Mouse (Mus musculus) megakaryocyte, embryonic 14.5 days (primary cell): ENCODE results near the gene 3110082J24Rik. TPM values are rescaled to one million over a fixed set of nuclear protein-coding genes. Genes with fewer than 3 reads are reported as not detected.

ENCODE experiments used
- H3K27me3 ChIP-seq: replicated peaks from 2 replicates; pipeline ENCODE3; 2012; ENCODE audit warnings: inconsistent platforms
- H3K36me3 ChIP-seq: replicated peaks from 2 replicates; pipeline ENCODE3; 2012; ENCODE audit warnings: low read length, inconsistent platforms, mixed read lengths
- H3K4me1 ChIP-seq: 2 replicates; pipeline ENCODE4 v1.6.1; 2012; ENCODE audit warnings: inconsistent platforms
- H3K4me3 ChIP-seq: replicated peaks from 2 replicates; pipeline ENCODE3; 2012; ENCODE audit warnings: moderate library complexity, mild to moderate bottlenecking, inconsistent platforms
- H3K9me3 ChIP-seq: 2 replicates; pipeline ENCODE4 v1.6.1; 2012; ENCODE audit warnings: inconsistent platforms
- FLI1 ChIP-seq: IDR thresholded peaks from 2 replicates; pipeline ENCODE4 v1.6.1; 2012; ENCODE audit warnings: low read length, inconsistent platforms, mixed read lengths
- GATA1 ChIP-seq: IDR thresholded peaks from 3 replicates; pipeline ENCODE4 v1.6.1; 2012; ENCODE audit warnings: mixed read lengths, low read length, inconsistent platforms, borderline replicate concordance
- polyA plus RNA-seq: library from polyadenylated mRNA; stranded (reverse); fragments of >175 nt; gene quantifications from 2 replicates; pipeline ENCODE4 v1.2.3, GENCODE M21; 2012; ENCODE audit warnings: low replicate concordance; ENCODE audit not compliant: insufficient read depth

The 3110082J24Rik gene
- polyA plus RNA-seq, 1 experiment = not detected

- TF ChIP-seq GATA1 (no peak), FLI1 (no peak)
- Histone ChIP-seq H3K9me3 (no peaks in the 10 kb centered on the region), H3K36me3 (peaks cover 96% of the 10 kb centered on the region), H3K4me1 (peaks cover 9% of the 10 kb centered on the region; the same call in 1 of the 2 replicates), H3K27me3 (no peaks in the 10 kb centered on the region), H3K4me3 (no peak overlapping the region)
These were observed 31.4 kb upstream of the 3110082J24Rik start for GRCm38 (mm10) chr5:30137271-30137670.

- Histone ChIP-seq H3K4me1 (peaks cover 11% of the 10 kb centered on the region; the same call in 1 of the 2 replicates), H3K36me3 (peaks cover 94% of the 10 kb centered on the region), H3K27me3 (no peaks in the 10 kb centered on the region), H3K4me3 (no peak overlapping the region), H3K9me3 (no peaks in the 10 kb centered on the region)
- TF ChIP-seq FLI1 (no peak), GATA1 (no peak)
These were observed 29.9 kb upstream of the 3110082J24Rik start for GRCm38 (mm10) chr5:30135711-30136231.

- peaks cover 9% of the 10 kb centered on the region; the same call in 1 of the 2 replicates for H3K4me1 ChIP-seq
- H3K36me3 ChIP-seq = peaks cover 97% of the 10 kb centered on the region
- no peak for TF ChIP-seq GATA1
- TF ChIP-seq FLI1 = no peak
- no peak overlapping the region for H3K4me3 ChIP-seq
- no peaks in the 10 kb centered on the region for H3K9me3 ChIP-seq
- no peaks in the 10 kb centered on the region for H3K27me3 ChIP-seq
These were observed 26.3 kb upstream of the 3110082J24Rik start for GRCm38 (mm10) chr5:30132173-30132572.

GRCm38 (mm10) chr5:30131246-30131645 is 25.4 kb upstream of the 3110082J24Rik start:
- H3K9me3 ChIP-seq = no peaks in the 10 kb centered on the region
- H3K36me3 ChIP-seq = peaks cover 98% of the 10 kb centered on the region
- peaks cover 8% of the 10 kb centered on the region; the same call in 1 of the 2 replicates for H3K4me1 ChIP-seq
- H3K4me3 ChIP-seq = no peak overlapping the region
- H3K27me3 ChIP-seq = no peaks in the 10 kb centered on the region
- TF ChIP-seq FLI1 (no peak), GATA1 (no peak)

- H3K4me1 ChIP-seq = 0 out of 2 replicates have a peak, but pooled peaks cover 3% of the 10 kb centered on the region
- no peak overlapping the region for H3K4me3 ChIP-seq
- peaks cover 98% of the 10 kb centered on the region for H3K36me3 ChIP-seq
- no peak for TF ChIP-seq GATA1
- no peak for TF ChIP-seq FLI1
- H3K27me3 ChIP-seq = no peaks in the 10 kb centered on the region
- H3K9me3 ChIP-seq = no peaks in the 10 kb centered on the region
These were observed 22.8 kb upstream of the 3110082J24Rik start for GRCm38 (mm10) chr5:30128680-30129079.

GRCm38 (mm10) chr5:30127921-30128597 is 22.2 kb upstream of the 3110082J24Rik start:
- TF ChIP-seq GATA1 = no peak
- no peak for TF ChIP-seq FLI1
- Histone ChIP-seq H3K27me3 (no peaks in the 10 kb centered on the region), H3K4me3 (no peak overlapping the region), H3K9me3 (no peaks in the 10 kb centered on the region), H3K36me3 (peaks cover 98% of the 10 kb centered on the region), H3K4me1 (0 out of 2 replicates have a peak, but pooled peaks cover 3% of the 10 kb centered on the region)

GRCm38 (mm10) chr5:30126756-30127155 is 20.9 kb upstream of the 3110082J24Rik start:
- no peak for TF ChIP-seq FLI1
- TF ChIP-seq GATA1 = no peak
- Histone ChIP-seq H3K4me3 (no peak overlapping the region), H3K27me3 (no peaks in the 10 kb centered on the region), H3K4me1 (no peaks in the 10 kb centered on the region), H3K9me3 (no peaks in the 10 kb centered on the region), H3K36me3 (peaks cover 98% of the 10 kb centered on the region)

GRCm38 (mm10) chr5:30125587-30125986 is 19.7 kb upstream of the 3110082J24Rik start:
- H3K27me3 ChIP-seq = no peaks in the 10 kb centered on the region
- TF ChIP-seq FLI1 (no peak), GATA1 (no peak)
- no peaks in the 10 kb centered on the region for H3K9me3 ChIP-seq
- peaks cover 100% of the 10 kb centered on the region for H3K36me3 ChIP-seq
- no peaks in the 10 kb centered on the region for H3K4me1 ChIP-seq
- H3K4me3 ChIP-seq = no peak overlapping the region

- Histone ChIP-seq H3K36me3 (peaks cover 100% of the 10 kb centered on the region), H3K4me1 (no peaks in the 10 kb centered on the region), H3K4me3 (no peak overlapping the region), H3K27me3 (no peaks in the 10 kb centered on the region), H3K9me3 (no peaks in the 10 kb centered on the region)
- no peak for TF ChIP-seq GATA1
- TF ChIP-seq FLI1 = no peak
These were observed 16.6 kb upstream of the 3110082J24Rik start for GRCm38 (mm10) chr5:30122481-30122880.

GRCm38 (mm10) chr5:30120106-30120505 is 14.2 kb upstream of the 3110082J24Rik start:
- peaks cover 9% of the 10 kb centered on the region for H3K27me3 ChIP-seq
- no peak overlapping the region for H3K4me3 ChIP-seq
- no peak for TF ChIP-seq FLI1
- H3K9me3 ChIP-seq = no peaks in the 10 kb centered on the region
- H3K36me3 ChIP-seq = peaks cover 90% of the 10 kb centered on the region
- no peaks in the 10 kb centered on the region for H3K4me1 ChIP-seq

- H3K4me1 ChIP-seq = peaks cover 9% of the 10 kb centered on the region
- peaks cover 81% of the 10 kb centered on the region for H3K36me3 ChIP-seq
- peaks cover 19% of the 10 kb centered on the region for H3K27me3 ChIP-seq
- no peak overlapping the region for H3K4me3 ChIP-seq
- no peaks in the 10 kb centered on the region for H3K9me3 ChIP-seq
- no peak for TF ChIP-seq FLI1
- no peak for TF ChIP-seq GATA1
These were observed 13.3 kb upstream of the 3110082J24Rik start for GRCm38 (mm10) chr5:30119163-30119562.
